Mouse (Mus musculus) heart, adult 18-20 months (tissue): ENCODE measurements at regions not wholly inside any gene's neighbourhood (a gene's known extent, or its start where the extent isn't known, plus 50 kb on each side); places are given as distances from the start of the nearest gene placed in this dataset.
A peak's percentile ranks its signal among the peaks of the same experiment; 100 is the strongest.

Experiments used
- DNase-seq, 2 experiments: peaks; one replicate each; pipeline ENCODE4 v3.0.0; 2021 to 2022; ENCODE audit warnings: mixed read lengths in 1 of 2

DNA sequence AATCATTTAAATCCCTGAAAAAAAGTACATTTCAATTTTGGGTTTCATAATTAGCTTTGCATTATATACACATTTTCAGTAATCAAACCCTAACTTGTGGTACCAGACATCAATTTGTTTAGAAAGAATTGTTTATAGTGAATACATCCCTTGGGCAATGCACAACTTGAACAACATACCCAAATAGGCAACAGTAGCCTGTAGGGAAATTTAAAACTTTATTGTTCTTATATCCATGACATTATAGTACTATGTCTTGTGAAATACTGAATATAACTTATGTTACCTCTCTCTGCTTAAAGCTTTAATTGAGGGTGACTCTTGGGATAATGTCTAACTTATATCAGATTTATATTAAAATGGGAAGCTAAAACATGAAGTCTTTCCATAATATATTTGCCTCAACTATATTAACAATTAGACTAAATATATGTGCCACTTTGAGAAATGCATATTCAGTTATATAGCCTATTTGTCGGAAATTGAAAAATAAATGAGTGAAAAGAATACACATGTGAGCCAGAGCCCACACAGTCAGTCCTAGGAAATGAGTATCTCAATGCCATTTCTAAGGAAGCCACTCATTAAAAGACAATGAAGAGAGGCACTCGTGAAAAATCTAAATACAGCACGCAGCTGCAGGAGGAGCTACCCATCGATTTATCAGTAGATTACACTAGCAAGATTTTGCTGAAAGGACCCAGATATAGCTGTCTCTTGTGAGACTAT is 458.1 kb upstream of the Slitrk6 start:
- no peak for DNase-seq

DNA sequence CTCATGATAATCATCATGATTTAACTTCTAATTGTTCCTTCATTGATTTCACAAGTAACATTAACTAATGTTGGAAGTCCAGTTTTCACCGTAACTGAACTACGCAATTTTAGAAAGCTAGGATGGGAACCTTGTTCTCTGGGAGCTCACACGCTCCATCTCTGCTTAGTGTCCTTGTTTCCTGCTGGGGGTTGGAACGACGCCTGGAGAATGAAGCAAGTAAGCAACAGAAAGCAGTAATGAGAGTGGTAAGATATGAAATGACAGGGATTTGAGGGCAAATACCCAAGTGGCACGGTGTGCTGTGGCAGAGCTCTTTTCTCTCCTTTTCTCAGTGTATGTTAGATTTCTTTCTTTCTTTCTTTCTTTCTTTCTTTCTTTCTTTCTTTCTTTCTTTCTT is 448.0 kb upstream of the Slitrk5 start:
- no peak for DNase-seq

DNA sequence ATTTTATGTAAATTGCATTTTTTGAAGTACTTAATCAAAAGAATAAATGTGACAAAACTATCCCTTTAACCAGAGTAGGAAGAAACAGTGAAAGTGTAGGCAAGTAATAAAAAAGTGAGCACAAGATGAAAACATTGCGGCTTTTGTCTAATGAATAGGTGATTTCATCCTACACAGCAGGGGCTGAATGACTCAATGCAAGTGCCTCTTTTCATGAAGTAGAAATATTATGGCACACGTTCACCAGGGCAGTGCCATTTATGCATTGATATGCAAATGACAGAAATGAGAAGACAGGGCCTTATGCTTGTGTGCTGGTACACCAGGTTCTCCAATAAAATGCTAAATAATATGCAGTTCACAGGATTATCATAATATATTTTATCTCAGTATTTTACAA is 435.8 kb upstream of the Slitrk5 start:
- no peak for DNase-seq

DNA sequence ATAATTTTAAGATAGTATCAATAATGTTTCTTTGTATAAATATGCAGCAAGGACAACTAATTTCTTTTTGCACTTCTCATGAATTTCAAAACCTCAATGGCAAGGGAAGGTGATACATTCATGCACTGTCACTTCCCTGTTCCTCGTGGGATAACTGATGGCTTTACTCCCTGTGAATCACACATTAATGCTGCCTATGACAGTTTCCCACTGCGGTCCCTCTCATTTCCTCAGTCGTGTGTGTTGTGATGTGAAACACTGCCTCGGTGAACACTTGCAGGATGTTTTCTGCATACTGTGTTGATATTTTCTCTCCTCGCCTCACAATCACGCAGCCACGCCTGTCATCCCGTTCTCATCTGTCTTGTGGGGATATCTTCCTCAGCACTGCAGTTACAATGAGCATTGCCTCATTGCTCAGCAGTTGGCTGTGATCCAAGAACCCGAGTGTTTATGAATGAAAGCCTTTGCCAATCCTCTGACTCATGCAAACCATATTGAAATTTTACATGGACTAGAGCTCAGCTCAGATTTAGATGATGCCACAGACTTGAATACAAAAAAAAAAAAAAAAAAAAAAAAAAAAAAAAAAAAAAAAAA is 425.4 kb upstream of the Slitrk5 start:
- peak; percentile 3 to 4 for DNase-seq

DNA sequence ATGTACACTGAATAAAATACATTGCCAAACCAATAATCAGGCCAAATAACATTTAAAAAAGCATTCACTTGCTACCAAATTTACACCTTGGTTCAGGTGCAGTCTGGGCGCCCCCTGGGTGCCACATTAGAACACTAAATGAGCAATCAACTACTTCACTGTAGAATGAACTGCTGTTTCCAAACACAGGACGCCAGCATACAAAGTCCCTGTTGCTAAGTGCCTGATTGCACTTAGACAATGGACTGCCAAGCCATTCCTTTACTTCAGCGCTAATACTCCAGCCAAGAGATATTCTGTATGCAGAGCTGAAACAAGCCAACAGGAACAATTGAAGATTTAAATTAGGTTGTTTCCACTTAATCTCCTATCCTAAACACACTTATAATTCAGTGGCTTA is 421.7 kb upstream of the Slitrk5 start:
- DNase-seq: no peak

DNA sequence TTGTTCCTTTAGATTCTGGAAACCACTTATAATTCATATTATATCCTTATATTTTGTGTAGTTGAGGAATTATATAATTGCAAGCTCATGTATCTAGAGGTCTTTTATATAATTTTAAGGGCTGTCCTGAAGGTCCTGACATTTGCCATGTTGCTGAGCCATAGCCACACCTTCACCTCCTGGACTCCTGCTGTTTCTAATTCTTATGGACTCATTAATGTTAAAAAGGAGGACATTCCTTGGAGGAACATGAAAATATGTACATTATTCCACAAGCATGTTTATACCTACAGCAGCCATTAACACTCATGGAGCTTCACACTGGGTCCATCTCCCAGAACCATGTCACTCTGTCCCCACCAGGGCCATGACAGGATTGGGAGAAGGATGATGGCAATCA is 413.2 kb upstream of the Slitrk5 start:
- DNase-seq: no peak

DNA sequence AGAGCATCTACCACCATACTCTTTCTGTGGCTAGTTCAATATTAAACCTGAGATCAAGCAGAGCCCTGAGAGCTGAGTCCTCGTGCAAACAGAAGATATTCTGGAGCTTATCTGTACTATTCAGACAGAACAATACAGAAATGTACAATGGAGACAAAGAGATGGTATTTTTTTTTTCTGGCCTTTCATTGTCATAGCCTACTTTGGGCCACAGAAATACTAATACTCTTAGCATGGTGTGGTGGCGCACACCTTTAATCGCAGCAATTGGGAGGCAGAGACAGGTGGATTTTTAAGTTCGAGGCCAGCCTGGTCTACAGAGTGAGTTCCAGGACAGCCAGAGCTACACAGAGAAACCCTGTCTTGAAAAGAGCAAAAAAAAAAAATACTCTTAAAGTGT is 404.7 kb upstream of the Slitrk5 start:
- no peak for DNase-seq

DNA sequence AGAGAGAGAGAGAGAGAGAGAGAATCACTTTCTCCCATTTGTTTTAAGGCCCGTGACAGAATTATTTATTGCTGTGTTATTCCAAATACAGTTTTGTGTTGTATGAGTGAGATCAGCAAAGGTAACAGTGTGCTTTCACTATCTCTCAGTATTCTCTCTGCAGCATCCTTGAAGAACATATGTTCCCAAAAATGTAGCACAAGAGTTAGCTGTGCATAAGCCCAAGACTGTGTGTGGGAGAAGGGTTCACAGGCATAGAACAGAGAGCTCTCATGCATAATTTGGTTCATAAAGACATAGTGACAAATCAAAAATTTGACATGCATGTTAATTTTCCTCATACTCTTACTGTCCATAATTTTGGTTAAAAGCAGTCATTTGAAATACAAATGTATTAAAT is 393.5 kb upstream of the Slitrk5 start:
- DNase-seq: no peak

DNA sequence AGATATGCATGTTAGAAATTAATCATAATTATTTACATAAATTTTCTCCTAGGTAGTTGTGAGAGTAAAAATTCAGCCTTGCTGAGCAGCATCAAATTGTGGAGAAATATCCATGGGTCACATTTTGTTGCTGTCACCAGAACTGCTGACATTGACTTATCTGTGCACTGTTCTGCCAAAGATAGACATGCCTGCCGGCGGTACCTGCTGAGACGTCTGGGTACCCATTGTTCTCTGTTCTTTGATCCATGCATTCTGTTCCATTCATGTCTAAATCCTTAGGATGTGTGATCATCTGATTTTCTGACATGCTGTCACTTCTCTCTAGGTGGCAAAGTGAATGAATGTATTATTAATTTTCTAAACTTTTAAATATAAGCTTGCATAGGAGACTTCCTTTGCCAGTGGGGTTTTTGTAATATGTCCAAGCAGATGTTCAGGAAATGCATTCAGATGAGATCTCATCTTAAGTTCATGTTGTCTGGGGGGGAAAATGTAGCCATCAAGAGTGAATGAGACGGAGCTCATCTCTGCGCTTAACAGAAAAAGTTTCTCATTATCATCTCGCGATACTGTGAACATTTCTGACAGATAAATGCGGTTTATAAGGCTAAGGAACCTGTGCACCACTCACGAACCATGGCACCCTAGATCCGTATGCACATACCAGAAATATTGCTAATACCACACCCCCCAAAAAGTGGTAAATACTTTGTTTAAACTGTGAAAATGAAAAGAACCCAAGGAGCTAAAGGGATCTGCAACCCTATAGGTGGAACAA is 391.0 kb upstream of the Slitrk5 start:
- DNase-seq: no peak

DNA sequence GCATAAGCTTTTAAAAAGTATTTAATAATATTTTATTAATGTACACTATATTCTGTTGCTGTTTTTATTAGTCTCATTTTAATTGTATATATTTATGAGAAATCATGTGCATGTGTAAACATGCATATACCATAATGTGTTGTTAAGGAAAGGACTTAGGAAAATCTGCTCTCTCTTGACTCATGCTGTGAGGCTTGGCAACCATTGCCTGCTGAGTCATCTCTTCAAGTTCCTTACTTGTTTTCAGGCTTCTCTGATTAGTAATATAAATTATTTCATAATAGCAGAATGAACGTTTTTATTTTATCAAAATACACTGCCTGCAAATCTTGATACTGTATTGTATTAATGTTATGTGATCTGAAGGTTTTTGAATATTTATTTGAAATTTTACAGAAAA is 388.9 kb upstream of the Slitrk5 start:
- no peak for DNase-seq

DNA sequence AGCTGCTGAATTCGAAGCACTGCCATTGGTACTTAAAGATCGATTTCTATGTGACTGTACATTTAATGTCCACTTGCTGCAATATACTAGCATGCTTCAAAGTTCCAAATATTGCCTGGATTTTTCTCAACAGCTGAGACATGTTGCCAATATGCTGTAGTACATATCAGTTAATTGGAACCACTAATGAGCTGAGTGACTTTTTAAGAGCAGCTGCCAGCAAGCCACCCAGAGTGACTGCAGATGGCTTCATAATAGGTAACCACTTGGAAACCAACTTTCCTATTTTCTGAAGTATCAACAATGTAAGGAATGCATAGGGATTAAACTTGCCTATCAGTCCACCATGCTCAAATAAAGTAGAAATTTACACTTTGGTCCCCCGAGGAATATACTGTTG is 379.4 kb upstream of the Slitrk5 start:
- no peak for DNase-seq

DNA sequence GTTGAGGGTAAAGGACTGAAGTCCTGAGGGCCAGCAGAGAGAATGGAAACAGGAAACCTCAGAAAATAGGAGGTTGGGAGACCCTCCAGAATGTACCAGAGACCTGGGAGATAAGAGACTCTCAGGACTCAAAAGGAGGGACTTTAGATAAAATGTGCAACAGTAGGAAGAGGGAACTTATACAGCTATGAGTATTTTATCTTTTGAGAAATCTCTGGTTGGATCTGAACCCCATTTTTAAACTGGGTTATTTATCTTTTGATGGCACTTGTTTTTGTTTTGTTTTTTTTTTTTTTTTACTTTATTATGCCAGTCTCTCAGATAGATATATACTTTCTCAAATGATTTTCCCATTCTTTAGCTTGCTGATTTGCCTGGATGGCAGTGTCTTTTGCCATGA is 377.1 kb upstream of the Slitrk5 start:
- DNase-seq: no peak

DNA sequence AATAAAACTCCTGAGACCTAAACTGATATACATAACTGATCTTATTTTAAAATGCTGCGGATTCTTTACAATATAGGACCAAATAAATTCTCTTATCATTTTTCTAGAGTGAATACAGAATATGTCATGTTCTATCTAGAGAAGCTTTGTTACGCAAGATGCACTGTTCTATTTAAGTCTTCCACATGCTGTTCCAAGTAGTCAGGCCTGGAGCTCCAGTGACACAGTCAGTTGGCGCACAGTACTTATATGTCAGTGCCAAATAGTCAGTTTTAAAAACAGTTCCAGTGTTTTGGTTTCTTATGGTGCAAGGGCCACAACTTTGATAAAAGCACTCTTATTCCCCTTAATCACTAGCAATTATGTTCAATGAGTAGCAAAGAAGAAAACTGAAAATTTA is 344.3 kb upstream of the Slitrk5 start:
- DNase-seq: peak; percentile 29 to 48

DNA sequence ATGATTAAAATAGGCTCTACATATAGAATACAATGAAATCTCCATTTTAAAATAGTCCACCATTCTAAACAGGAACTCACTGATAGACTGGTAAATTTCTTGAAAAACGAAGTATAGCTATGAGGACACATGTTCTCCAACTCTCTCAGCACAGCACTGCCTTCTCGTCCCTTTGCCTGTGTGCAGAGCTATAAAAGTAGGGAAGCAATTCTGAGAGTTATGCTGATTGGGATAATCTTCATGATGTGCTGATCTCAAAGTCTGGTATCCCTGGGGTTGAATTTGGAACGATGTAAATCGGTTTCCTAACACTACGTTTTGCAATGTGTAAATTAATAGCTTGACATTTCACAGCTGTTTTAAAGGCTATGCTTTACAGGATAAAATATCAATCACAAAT is 321.4 kb upstream of the Slitrk5 start:
- DNase-seq: no peak

DNA sequence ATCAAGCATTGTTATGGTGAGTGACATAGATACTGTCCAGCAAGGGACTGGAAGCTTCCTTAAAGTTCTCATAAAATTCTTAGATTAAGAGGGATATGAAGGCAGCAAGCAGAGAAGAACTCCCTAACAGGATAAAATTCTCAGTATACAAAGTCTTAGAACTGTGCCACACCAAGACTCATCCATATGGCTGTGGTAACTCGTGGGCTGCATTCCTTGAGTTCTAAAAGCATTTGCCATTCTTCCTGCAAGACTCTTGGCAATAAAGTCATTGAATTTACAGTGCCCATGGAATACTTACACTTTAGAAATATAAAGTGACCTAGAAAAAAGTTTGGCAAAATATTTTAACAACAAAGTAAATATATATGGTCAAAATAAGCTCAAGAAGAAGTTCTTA is 278.1 kb upstream of the Slitrk5 start:
- DNase-seq: no peak

DNA sequence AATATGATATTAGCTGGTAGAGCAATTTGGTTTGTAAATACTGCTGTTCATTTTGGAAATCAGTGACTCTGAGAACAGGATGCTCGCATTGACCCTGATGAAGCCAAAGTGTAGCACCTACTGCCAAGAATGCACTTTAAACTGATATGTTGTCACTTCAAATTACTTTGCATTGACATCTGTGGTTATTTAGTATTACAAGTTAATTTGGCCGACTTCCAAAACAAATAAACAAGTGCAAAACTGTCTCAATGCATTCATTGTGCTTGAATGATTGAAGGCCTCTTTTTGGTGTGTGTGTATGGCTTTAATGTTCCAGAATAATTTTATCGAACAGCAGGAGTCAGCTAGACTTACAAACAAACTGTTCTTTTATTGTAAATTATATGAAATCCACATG is 274.1 kb upstream of the Slitrk5 start:
- no peak for DNase-seq

DNA sequence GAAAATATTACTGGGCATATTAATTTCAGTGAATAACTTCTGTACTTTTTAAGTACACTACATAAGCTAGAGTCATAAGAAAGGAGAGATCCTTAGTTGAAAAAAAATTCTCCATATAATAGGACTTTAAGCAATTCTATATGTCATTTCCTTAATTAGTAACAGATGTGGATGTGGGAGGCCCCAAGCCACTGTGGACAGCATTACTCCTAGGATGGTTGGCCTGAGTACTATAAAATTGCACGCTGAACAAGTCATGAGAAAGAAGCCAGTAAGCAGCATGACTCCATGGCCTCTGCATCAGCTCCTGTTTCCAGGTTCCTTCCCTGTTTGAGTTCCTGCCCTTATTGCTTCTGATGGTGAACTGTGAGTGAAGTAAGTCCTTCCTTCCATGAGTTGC is 272.4 kb upstream of the Slitrk5 start:
- DNase-seq: no peak

DNA sequence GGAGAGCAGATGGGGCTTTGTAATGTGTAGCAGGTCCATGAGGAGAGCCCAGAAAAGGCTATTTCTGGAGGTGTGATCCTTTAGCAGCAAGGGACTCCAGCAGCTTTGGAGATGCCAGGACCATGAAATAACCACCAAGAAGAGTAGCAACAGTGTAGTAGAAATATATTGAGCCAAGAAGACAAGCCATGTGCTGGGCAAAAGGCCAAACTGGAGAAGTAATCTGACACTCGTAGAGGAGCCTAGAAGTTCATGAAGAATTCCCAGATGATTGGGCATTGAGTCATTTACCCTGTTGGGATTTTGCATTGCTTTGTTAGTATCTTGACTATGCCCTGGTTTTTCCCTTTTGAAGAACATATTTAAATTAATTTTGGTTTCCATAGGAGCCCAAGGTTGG is 271.3 kb upstream of the Slitrk5 start:
- peak; percentile 5 to 17 for DNase-seq

DNA sequence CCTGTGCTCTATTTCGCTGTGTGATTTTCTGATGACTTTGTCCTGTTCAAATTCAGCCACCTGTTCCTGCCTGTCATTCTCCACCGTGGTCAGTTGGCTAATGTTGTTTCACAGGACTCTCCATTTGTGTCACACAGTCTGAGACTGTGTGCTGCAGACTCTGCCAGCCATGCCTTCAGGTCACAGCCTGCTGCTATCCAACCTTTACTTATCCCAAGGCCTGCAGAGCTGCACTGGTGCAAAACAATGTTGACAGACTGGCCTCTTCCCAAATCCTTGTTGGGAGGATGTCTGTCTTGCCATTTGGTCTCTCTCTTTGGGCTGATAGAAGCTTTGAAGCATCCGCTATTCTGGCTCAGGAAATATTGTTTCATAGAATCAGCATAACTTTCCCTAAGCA is 261.4 kb upstream of the Slitrk5 start:
- no peak for DNase-seq

DNA sequence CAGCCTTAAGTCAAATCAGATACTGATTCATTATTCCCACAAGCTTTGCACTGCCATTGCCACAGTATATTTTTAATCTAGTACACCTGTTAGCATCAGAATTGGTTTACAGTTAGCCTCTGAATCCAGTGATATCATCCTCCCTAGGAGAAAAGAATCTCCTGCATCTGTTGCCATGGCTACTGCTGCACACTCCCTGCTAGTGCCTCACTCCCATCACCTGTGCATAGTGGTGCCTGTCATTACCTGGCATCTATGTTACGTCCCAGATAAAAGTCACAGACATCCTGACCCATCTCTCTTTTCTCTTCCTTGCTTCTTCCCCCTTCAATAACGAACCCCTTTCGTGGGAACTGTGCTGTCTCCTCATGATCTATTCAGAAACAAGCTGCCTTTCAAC is 256.4 kb upstream of the Slitrk5 start:
- no peak for DNase-seq

DNA sequence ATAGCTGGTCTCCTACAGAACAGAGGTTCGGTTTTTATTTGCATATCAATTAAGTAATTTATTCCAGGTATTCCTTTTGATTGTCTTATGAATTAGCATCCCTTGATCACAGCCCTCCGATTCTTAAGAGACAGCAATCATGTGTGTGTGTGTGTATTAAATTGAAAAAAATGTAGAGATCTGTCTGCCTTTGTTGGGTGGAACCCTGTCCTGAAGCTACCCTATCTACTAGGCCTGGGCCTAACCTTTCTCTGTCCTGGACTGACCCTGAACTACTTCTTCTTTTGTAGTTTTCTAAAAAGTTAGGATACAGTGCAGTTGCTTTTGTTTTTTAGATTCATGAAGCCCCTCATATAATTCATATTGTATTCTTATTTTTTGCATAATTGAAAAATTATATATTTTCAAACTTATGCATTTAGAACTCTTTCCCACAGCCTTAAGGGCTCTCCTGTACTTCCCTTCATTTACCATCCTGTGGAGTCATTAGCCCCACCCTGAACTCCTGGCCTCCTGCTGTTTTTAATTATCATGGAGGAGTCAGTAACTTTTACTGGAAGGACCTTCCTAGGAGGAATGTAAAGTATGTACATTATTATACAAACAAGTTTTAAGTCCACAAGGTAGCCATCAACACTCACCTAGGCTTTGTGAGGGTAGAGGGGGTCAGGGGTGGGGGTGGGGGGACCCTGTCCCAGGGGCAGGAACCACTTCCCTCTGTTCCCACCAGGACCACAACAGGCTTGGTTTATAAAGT is 245.6 kb upstream of the Slitrk5 start:
- DNase-seq: no peak
